Mouse (Mus musculus) cerebellum, postnatal 14 days (tissue): Measurements from ENCODE around the gene Atp5c1.

Experiments used
- DNase-seq, 2 experiments: peaks; one replicate each; pipeline ENCODE4 v3.0.0; 2021; ENCODE audit warnings: mixed read lengths in 2 of 2

Atp5c1 gene

GRCm38 (mm10) chr2:10049456-10049855 is 30.9 kb downstream of the Atp5c1 start:
- no peak for DNase-seq

- DNase-seq = peak; percentile 96 to 97
Observed at GRCm38 (mm10) chr2:10048461-10048860, 31.8 kb downstream of the Atp5c1 start, which contains the start of gene Taf3. Gene Taf3 (minus strand): TSS chr2:10048596.

- DNase-seq = peak; percentile 54 to 55
Observed at GRCm38 (mm10) chr2:10047758-10048436, 32.4 kb downstream of the Atp5c1 start.

- DNase-seq = peak; percentile 30 to 41
Observed at GRCm38 (mm10) chr2:10034976-10035375, 45.3 kb downstream of the Atp5c1 start.

- no peak for DNase-seq
Observed at GRCm38 (mm10) chr2:10033684-10034083, 46.6 kb downstream of the Atp5c1 start.

GRCm38 (mm10) chr2:10029755-10030154 is 50.6 kb downstream of the Atp5c1 start:
- no peak for DNase-seq

- DNase-seq = no peak
Observed at GRCm38 (mm10) chr2:10024264-10024663, 56.0 kb downstream of the Atp5c1 start.

- peak; percentile 65 to 67 for DNase-seq
Observed at GRCm38 (mm10) chr2:10021296-10021695, 59.0 kb downstream of the Atp5c1 start.

- no peak for DNase-seq
Observed at GRCm38 (mm10) chr2:10014951-10015635, 65.2 kb downstream of the Atp5c1 start.

- peak; percentile 37 to 59 for DNase-seq
Observed at GRCm38 (mm10) chr2:10010263-10010909, 69.9 kb downstream of the Atp5c1 start.

- DNase-seq = no peak
Observed at GRCm38 (mm10) chr2:10009671-10010254, 70.5 kb downstream of the Atp5c1 start.

- DNase-seq = no peak
Observed at GRCm38 (mm10) chr2:10008593-10008992, 71.7 kb downstream of the Atp5c1 start.
